Mouse (Mus musculus): Measurements from ENCODE around the gene Ap1b1. TPM values are rescaled to one million over a fixed set of nuclear protein-coding genes. Genes with fewer than 3 reads are reported as not detected.

The Ap1b1 gene
- total and polyA plus RNA-seq, 3 experiments, result 86.1 to 141 (median 98.0) TPM

DNA sequence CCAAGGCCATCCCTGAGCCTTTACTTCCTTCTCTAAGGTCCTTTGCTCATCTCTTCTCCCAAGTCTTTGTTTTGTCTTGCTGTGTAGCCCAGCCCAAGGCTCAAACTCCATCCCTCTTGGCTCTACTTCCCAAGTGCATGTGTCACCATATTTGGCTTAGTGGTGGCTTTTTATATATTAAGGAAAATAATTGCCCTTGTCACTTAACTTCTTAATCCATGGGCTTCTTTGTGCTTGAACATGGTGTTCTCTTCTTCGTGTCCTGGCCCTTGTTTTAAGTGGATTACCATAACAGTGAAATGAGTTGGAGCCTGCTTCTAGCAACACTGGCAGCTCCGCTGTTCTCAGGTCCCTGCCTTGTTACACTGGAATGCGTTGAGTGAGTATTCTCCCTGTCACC, 9.1 kb downstream of the Ap1b1 start:
- peaks cover 95% of the 10 kb centered on the region for H3K36me3 ChIP-seq (replicated peaks)
- TF ChIP-seq GATA1 (IDR thresholded peaks at IDR 0.05; ENCODE audit: borderline replicate concordance, low read length), result no peak
- TF ChIP-seq GATA2 (IDR thresholded peaks at IDR 0.05; ENCODE audit: borderline replicate concordance, low read depth, low read length), result no peak
- no peak for TF ChIP-seq TAL1 (conservative IDR thresholded peaks at IDR 0.05; ENCODE audit: low read depth, low read length)
- TF ChIP-seq POLR2AphosphoS5 (IDR thresholded peaks at IDR 0.05; ENCODE audit: insufficient replicate concordance, low read depth, low read length), result no peak
- no peak for TF ChIP-seq CTCF (IDR thresholded peaks at IDR 0.05; ENCODE audit: low read depth, low read length)
- H3K4me3 ChIP-seq (ENCODE audit: low read depth, low read length), result no peak overlapping the region

DNA sequence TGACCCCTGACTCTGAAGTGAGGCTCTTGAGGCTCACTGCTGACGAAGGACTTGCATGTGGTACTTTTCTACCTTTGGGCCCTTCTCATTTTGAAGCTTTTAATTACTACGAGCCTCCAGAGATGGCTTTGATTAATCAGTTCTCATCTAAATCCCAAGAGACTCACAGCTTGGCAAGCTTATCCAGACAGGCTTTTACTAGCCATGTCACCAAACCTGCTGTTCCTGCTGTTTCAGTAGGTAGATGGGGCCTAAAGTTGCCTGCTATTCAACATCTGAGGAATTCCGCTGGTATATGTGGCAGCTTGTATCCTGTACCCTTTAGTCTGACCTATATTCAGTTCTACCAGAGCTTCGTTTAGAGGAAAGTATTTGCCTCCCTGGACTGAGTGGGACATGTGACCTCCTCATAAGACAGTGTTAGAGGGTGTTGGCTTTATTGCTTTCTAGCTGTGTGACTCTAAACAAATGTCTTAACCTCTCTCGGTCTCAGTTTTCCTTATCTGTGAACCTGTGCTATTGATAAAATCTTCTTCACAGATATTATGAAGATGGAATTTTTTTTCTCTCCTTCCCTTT, 10.1 kb downstream of the Ap1b1 start:
- no peak overlapping the region for H3K4me3 ChIP-seq (ENCODE audit: low read depth, low read length)
- ATAC-seq (ENCODE audit: extremely low read depth, insufficient number of reproducible peaks, low FRiP score, poor library complexity, severe bottlenecking), result no peak
- H3K4me1 ChIP-seq (ENCODE audit: insufficient read depth, low read depth, low read length), result peaks cover 49% of the 10 kb centered on the region
- H3K9me3 ChIP-seq (replicated peaks), result no peaks in the 10 kb centered on the region
- no peaks in the 10 kb centered on the region; the same call in 1 of the 2 replicates for H3K27me3 ChIP-seq (ENCODE audit: insufficient read depth, low read length)
- DNase-seq (ENCODE audit: low spot score), result no peak
- no peak for TF ChIP-seq TAL1 (conservative IDR thresholded peaks at IDR 0.05; ENCODE audit: low read depth, low read length)
- no peak for TF ChIP-seq GATA1 (IDR thresholded peaks at IDR 0.05; ENCODE audit: borderline replicate concordance, low read length)
- no peak for TF ChIP-seq POLR2AphosphoS5 (IDR thresholded peaks at IDR 0.05; ENCODE audit: insufficient replicate concordance, low read depth, low read length)
- TF ChIP-seq GATA2 (IDR thresholded peaks at IDR 0.05; ENCODE audit: borderline replicate concordance, low read depth, low read length), result no peak
- no peak for TF ChIP-seq CTCF (IDR thresholded peaks at IDR 0.05; ENCODE audit: low read depth, low read length)
- H3K36me3 ChIP-seq (replicated peaks), result peaks cover 95% of the 10 kb centered on the region

More for the DNA sequence above, 9.1 kb downstream of the Ap1b1 start:
- no peaks in the 10 kb centered on the region for H3K9me3 ChIP-seq (replicated peaks)
- ATAC-seq (ENCODE audit: extremely low read depth, insufficient number of reproducible peaks, low FRiP score, poor library complexity, severe bottlenecking) (no peak), DNase-seq (ENCODE audit: low spot score) (no peak)
- peaks cover 47% of the 10 kb centered on the region for H3K4me1 ChIP-seq (ENCODE audit: insufficient read depth, low read depth, low read length)
- H3K27me3 ChIP-seq (ENCODE audit: insufficient read depth, low read length), result no peaks in the 10 kb centered on the region; the same call in 1 of the 2 replicates

DNA sequence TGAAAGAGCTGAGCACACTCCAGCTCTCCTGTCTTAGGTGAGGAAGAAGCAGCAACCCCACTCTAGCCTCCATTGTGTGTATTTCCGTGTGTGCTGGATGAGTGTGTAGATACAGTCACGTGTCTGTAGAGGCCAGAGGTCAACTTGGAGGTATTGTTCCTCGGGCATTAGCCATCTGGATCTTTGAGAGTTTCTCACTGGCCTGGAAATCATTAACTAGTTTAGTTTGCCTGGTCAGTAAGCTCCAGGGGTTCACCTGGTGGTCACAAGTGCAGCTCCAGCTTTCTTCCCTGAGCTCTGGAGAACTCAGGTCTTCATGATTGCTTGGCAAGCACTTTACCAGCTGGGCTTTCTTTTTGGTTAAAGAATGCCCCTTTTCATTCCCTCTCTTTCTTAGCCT, 11.7 kb downstream of the Ap1b1 start:
- Histone ChIP-seq H3K4me1 (ENCODE audit: insufficient read depth, low read depth, low read length) (peaks cover 52% of the 10 kb centered on the region), H3K4me3 (ENCODE audit: low read depth, low read length) (no peak overlapping the region), H3K9me3 (replicated peaks) (no peaks in the 10 kb centered on the region), H3K36me3 (replicated peaks) (peaks cover 94% of the 10 kb centered on the region), H3K27me3 (ENCODE audit: insufficient read depth, low read length) (no peaks in the 10 kb centered on the region)
- TF ChIP-seq POLR2AphosphoS5 (IDR thresholded peaks at IDR 0.05; ENCODE audit: insufficient replicate concordance, low read depth, low read length) (no peak), CTCF (IDR thresholded peaks at IDR 0.05; ENCODE audit: low read depth, low read length) (no peak), TAL1 (conservative IDR thresholded peaks at IDR 0.05; ENCODE audit: low read depth, low read length) (no peak), GATA2 (IDR thresholded peaks at IDR 0.05; ENCODE audit: borderline replicate concordance, low read depth, low read length) (no peak), GATA1 (IDR thresholded peaks at IDR 0.05; ENCODE audit: borderline replicate concordance, low read length) (no peak)
- no peak for DNase-seq (ENCODE audit: low spot score)
- ATAC-seq (ENCODE audit: extremely low read depth, insufficient number of reproducible peaks, low FRiP score, poor library complexity, severe bottlenecking), result no peak

DNA sequence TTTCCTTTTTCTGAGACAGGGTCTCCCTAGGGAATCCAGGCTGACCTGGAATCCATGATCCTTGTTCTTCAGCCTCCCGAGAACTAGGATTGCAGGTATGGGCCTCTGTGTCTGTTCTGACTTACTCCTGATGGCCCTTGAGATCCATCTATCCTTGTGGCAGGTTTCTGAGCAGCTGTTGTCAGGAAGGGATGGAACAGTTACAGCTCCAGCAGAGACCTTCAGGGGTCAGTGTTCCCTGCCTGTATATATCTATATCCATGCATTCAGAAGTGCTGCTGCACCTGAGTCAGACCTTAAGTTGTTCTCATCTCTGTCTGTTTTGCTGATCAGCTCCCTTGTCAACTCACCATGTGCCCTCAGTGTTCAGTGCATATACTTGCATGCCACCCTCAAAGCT, 12.1 kb downstream of the Ap1b1 start:
- DNase-seq (ENCODE audit: low spot score) (no peak), ATAC-seq (ENCODE audit: extremely low read depth, insufficient number of reproducible peaks, low FRiP score, poor library complexity, severe bottlenecking) (no peak)
- Histone ChIP-seq H3K9me3 (replicated peaks) (no peaks in the 10 kb centered on the region), H3K36me3 (replicated peaks) (peaks cover 94% of the 10 kb centered on the region), H3K27me3 (ENCODE audit: insufficient read depth, low read length) (no peaks in the 10 kb centered on the region), H3K4me3 (ENCODE audit: low read depth, low read length) (no peak overlapping the region), H3K4me1 (ENCODE audit: insufficient read depth, low read depth, low read length) (peaks cover 55% of the 10 kb centered on the region)
- no peak for TF ChIP-seq GATA1 (IDR thresholded peaks at IDR 0.05; ENCODE audit: borderline replicate concordance, low read length)
- no peak for TF ChIP-seq CTCF (IDR thresholded peaks at IDR 0.05; ENCODE audit: low read depth, low read length)
- no peak for TF ChIP-seq TAL1 (conservative IDR thresholded peaks at IDR 0.05; ENCODE audit: low read depth, low read length)
- TF ChIP-seq GATA2 (IDR thresholded peaks at IDR 0.05; ENCODE audit: borderline replicate concordance, low read depth, low read length), result no peak
- no peak for TF ChIP-seq POLR2AphosphoS5 (IDR thresholded peaks at IDR 0.05; ENCODE audit: insufficient replicate concordance, low read depth, low read length)

DNA sequence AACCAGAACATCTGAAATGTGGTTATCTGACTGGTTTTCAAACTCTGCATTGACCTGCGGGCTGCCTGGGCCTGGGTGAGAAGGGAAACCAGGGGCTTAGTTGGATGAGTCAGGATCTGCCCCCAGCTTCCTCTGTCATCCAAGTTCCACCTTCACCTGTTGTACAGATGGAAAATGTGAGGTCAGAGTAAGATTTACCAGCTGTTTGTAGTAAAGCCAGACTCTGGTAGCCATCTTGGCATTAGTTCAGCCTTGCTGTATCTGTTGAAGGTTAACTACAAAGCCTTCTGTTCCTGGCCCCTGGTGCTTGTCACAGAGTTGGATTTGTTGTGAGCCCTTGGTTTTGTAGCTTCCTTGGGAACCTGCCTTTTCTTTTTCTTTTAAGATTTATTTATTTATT, 13.6 kb downstream of the Ap1b1 start:
- DNase-seq (ENCODE audit: low spot score), result no peak
- peaks cover 90% of the 10 kb centered on the region for H3K36me3 ChIP-seq (replicated peaks)
- no peak for ATAC-seq (ENCODE audit: extremely low read depth, insufficient number of reproducible peaks, low FRiP score, poor library complexity, severe bottlenecking)

DNA sequence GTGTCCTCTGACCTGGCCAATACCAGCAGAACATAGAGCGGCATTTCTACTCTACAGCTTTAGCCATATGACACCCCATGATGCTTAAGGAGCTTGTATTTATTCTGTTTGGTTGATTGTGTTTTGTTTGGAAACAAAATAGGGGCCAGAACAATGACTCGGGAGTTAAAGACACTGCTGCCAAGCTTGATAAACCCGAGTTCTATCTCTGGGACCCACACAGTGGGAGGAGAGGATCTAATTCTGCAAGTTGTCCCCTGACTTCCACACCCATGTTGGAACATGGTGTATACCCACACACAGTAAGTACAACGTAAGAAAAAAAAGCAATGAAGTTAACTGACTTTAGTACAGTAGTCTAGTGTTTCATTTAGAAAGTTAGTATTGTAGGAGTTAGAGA, 16.2 kb downstream of the Ap1b1 start:
- Histone ChIP-seq H3K36me3 (replicated peaks) (peaks cover 87% of the 10 kb centered on the region), H3K9me3 (replicated peaks) (no peaks in the 10 kb centered on the region), H3K4me1 (ENCODE audit: insufficient read depth, low read depth, low read length) (peaks cover 69% of the 10 kb centered on the region), H3K4me3 (ENCODE audit: low read depth, low read length) (no peak overlapping the region), H3K27me3 (ENCODE audit: insufficient read depth, low read length) (no peaks in the 10 kb centered on the region)
- ATAC-seq (ENCODE audit: extremely low read depth, insufficient number of reproducible peaks, low FRiP score, poor library complexity, severe bottlenecking) (no peak), DNase-seq (ENCODE audit: low spot score) (no peak)
- TF ChIP-seq GATA1 (IDR thresholded peaks at IDR 0.05; ENCODE audit: borderline replicate concordance, low read length) (no peak), GATA2 (IDR thresholded peaks at IDR 0.05; ENCODE audit: borderline replicate concordance, low read depth, low read length) (no peak), CTCF (IDR thresholded peaks at IDR 0.05; ENCODE audit: low read depth, low read length) (no peak), TAL1 (conservative IDR thresholded peaks at IDR 0.05; ENCODE audit: low read depth, low read length) (no peak), POLR2AphosphoS5 (IDR thresholded peaks at IDR 0.05; ENCODE audit: insufficient replicate concordance, low read depth, low read length) (no peak)

More for the DNA sequence above, 13.6 kb downstream of the Ap1b1 start:
- Histone ChIP-seq H3K4me1 (ENCODE audit: insufficient read depth, low read depth, low read length) (peaks cover 61% of the 10 kb centered on the region), H3K27me3 (ENCODE audit: insufficient read depth, low read length) (no peaks in the 10 kb centered on the region), H3K9me3 (replicated peaks) (no peaks in the 10 kb centered on the region), H3K4me3 (ENCODE audit: low read depth, low read length) (no peak overlapping the region)
- no peak for TF ChIP-seq POLR2AphosphoS5 (IDR thresholded peaks at IDR 0.05; ENCODE audit: insufficient replicate concordance, low read depth, low read length)
- TF ChIP-seq CTCF (IDR thresholded peaks at IDR 0.05; ENCODE audit: low read depth, low read length), result no peak
- TF ChIP-seq GATA2 (IDR thresholded peaks at IDR 0.05; ENCODE audit: borderline replicate concordance, low read depth, low read length), result no peak
- no peak for TF ChIP-seq GATA1 (IDR thresholded peaks at IDR 0.05; ENCODE audit: borderline replicate concordance, low read length)
- no peak for TF ChIP-seq TAL1 (conservative IDR thresholded peaks at IDR 0.05; ENCODE audit: low read depth, low read length)
